Mouse (Mus musculus): Measurements from ENCODE around the gene Slc52a3. TPM values are rescaled to one million over a fixed set of nuclear protein-coding genes. Genes with fewer than 3 reads are reported as not detected.

Slc52a3 gene
- polyA plus RNA-seq, 1 experiment from 2014 or later: 0.80 TPM

DNA sequence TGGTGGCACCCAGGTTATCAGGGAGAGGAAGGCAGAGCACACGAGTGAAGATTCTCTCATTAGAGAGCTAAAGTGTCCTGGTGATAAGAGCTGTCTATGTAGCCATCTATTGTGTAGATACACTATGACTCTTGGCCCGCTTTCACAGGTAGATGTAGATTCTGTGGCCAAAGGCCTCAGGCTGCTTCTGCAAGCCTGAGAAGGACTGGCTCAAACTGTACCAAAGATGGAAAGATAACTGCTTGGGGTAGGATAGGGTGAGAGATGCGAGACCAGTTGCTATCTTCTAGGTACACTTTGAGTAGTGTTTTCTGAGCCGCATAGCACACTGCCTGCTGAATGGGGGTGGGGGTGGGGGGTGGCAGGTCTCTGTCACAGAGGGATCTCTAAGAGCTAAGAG lies 2.6 kb downstream of the Slc52a3 start:
- 50% methylated on average over 4 of the region's 4 CpGs for WGBS (ENCODE audit: insufficient replicate concordance)
- H3K27ac ChIP-seq (ENCODE audit: low read depth, low read length): no peak overlapping the region
- no peaks in the 10 kb centered on the region for H3K36me3 ChIP-seq (ENCODE audit: control insufficient read depth, insufficient read depth, low read length)
- H3K27me3 ChIP-seq (ENCODE audit: control insufficient read depth, insufficient read depth, low read length): peaks cover 68% of the 10 kb centered on the region
- no peak for ATAC-seq (replicated peaks; ENCODE audit: insufficient number of reproducible peaks, low FRiP score, low TSS enrichment)
- no peak overlapping the region for H3K4me3 ChIP-seq (ENCODE audit: low read depth, low read length)
- H3K4me2 ChIP-seq: no peak overlapping the region
- H3K9me3 ChIP-seq (replicated peaks; ENCODE audit: control insufficient read depth, low read length): no peaks in the 10 kb centered on the region
- H3K4me1 ChIP-seq (ENCODE audit: control insufficient read depth, insufficient read depth, low read length): peaks cover 6% of the 10 kb centered on the region; the same call in 1 of the 2 replicates
- H3K9ac ChIP-seq (ENCODE audit: low read depth, low read length): no peak overlapping the region

- peaks cover 63% of the 10 kb centered on the region for H3K27me3 ChIP-seq (ENCODE audit: control insufficient read depth, insufficient read depth, low read length)
- peak overlapping the region; percentile 27 for H3K4me2 ChIP-seq
Observed at GRCm38 (mm10) chr2:151999669-152000290, 3.5 kb downstream of the Slc52a3 start.

DNA sequence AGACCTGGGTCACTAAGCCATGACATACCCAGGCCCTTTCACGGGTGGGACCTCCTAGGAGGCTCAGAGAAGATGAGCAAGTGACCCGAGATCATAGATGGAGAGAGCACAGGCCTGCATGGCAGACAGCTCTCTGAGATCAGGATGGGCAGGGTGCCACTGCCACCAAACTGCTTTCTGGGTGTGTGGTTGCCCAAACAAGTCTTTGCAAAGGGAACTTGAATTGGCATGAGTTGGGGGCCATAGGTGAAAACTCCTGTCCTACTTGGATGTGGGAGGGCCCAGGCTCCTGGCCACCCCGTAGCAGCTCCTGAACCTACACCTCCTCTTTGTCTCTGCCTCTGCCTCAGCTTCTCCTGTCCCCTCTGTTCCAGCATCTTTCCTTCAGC lies 4.0 kb downstream of the Slc52a3 start:
- no peak for ATAC-seq (replicated peaks; ENCODE audit: insufficient number of reproducible peaks, low FRiP score, low TSS enrichment)
- 42% methylated on average over 3 of the region's 3 CpGs for WGBS (ENCODE audit: insufficient replicate concordance)
- H3K4me3 ChIP-seq (ENCODE audit: low read depth, low read length): no peak overlapping the region
- peaks cover 58% of the 10 kb centered on the region for H3K27me3 ChIP-seq (ENCODE audit: control insufficient read depth, insufficient read depth, low read length)
- peaks cover 6% of the 10 kb centered on the region; the same call in 1 of the 2 replicates for H3K4me1 ChIP-seq (ENCODE audit: control insufficient read depth, insufficient read depth, low read length)
- H3K36me3 ChIP-seq (ENCODE audit: control insufficient read depth, insufficient read depth, low read length): no peaks in the 10 kb centered on the region
- H3K4me2 ChIP-seq: no peak overlapping the region
- H3K9ac ChIP-seq (ENCODE audit: low read depth, low read length): no peak overlapping the region
- no peaks in the 10 kb centered on the region for H3K9me3 ChIP-seq (replicated peaks; ENCODE audit: control insufficient read depth, low read length)
- no peak overlapping the region for H3K27ac ChIP-seq (ENCODE audit: low read depth, low read length)

More at GRCm38 (mm10) chr2:151999669-152000290, 3.5 kb downstream of the Slc52a3 start:
- 8% methylated on average over 20 of the region's 20 CpGs for WGBS (ENCODE audit: insufficient replicate concordance)
- H3K4me3 ChIP-seq (ENCODE audit: low read depth, low read length): no peak overlapping the region
- H3K36me3 ChIP-seq (ENCODE audit: control insufficient read depth, insufficient read depth, low read length): no peaks in the 10 kb centered on the region
- no peak overlapping the region for H3K27ac ChIP-seq (ENCODE audit: low read depth, low read length)
- ATAC-seq (replicated peaks; ENCODE audit: insufficient number of reproducible peaks, low FRiP score, low TSS enrichment): no peak
- no peaks in the 10 kb centered on the region for H3K9me3 ChIP-seq (replicated peaks; ENCODE audit: control insufficient read depth, low read length)
- no peak overlapping the region; the same call in 1 of the 2 replicates for H3K9ac ChIP-seq (ENCODE audit: low read depth, low read length)
- peaks cover 6% of the 10 kb centered on the region; the same call in 1 of the 2 replicates for H3K4me1 ChIP-seq (ENCODE audit: control insufficient read depth, insufficient read depth, low read length)

- WGBS (ENCODE audit: insufficient replicate concordance): 51% methylated on average over 6 of the region's 6 CpGs
- no peaks in the 10 kb centered on the region for H3K9me3 ChIP-seq (replicated peaks; ENCODE audit: control insufficient read depth, low read length)
- ATAC-seq (replicated peaks; ENCODE audit: insufficient number of reproducible peaks, low FRiP score, low TSS enrichment): no peak
- H3K27ac ChIP-seq (ENCODE audit: low read depth, low read length): no peak overlapping the region
- no peak overlapping the region for H3K4me3 ChIP-seq (ENCODE audit: low read depth, low read length)
- H3K4me1 ChIP-seq (ENCODE audit: control insufficient read depth, insufficient read depth, low read length): peaks cover 6% of the 10 kb centered on the region; the same call in 1 of the 2 replicates
- no peaks in the 10 kb centered on the region for H3K36me3 ChIP-seq (ENCODE audit: control insufficient read depth, insufficient read depth, low read length)
- H3K4me2 ChIP-seq: no peak overlapping the region
- H3K9ac ChIP-seq (ENCODE audit: low read depth, low read length): no peak overlapping the region
- H3K27me3 ChIP-seq (ENCODE audit: control insufficient read depth, insufficient read depth, low read length): peaks cover 53% of the 10 kb centered on the region
Observed at GRCm38 (mm10) chr2:152000735-152001134, 4.4 kb downstream of the Slc52a3 start.

DNA sequence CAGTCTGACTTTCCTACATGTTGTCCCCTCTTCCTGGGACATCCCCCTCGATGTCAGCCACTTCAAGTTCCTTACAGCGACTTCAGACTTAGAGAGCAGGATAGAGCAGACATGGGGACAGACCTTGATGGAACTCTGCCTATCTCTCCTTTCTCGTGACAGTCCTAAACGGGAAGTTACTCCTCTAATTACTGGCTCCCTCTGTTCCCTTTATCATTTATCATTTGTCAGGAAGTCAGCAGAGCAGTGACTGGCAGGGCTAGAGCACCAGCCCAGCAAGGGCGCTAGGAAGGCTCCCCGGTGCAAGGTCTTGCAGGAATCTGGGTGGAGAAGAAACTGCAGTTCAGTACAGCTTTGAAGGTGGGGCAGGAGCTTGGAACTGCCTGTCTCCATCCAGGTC lies 6.2 kb downstream of the Slc52a3 start:
- H3K9ac ChIP-seq (ENCODE audit: low read depth, low read length): no peak overlapping the region
- no peak for ATAC-seq (replicated peaks; ENCODE audit: insufficient number of reproducible peaks, low FRiP score, low TSS enrichment)
- no peaks in the 10 kb centered on the region for H3K9me3 ChIP-seq (replicated peaks; ENCODE audit: control insufficient read depth, low read length)
- H3K4me1 ChIP-seq (ENCODE audit: control insufficient read depth, insufficient read depth, low read length): peaks cover 6% of the 10 kb centered on the region; the same call in 1 of the 2 replicates
- H3K27ac ChIP-seq (ENCODE audit: low read depth, low read length): no peak overlapping the region
- H3K4me2 ChIP-seq: no peak overlapping the region
- H3K27me3 ChIP-seq (ENCODE audit: control insufficient read depth, insufficient read depth, low read length): peaks cover 41% of the 10 kb centered on the region
- no peak overlapping the region for H3K4me3 ChIP-seq (ENCODE audit: low read depth, low read length)
- no peaks in the 10 kb centered on the region for H3K36me3 ChIP-seq (ENCODE audit: control insufficient read depth, insufficient read depth, low read length)
- WGBS (ENCODE audit: insufficient replicate concordance): 41% methylated on average over 6 of the region's 6 CpGs

- 58% methylated on average over 10 of the region's 10 CpGs for WGBS (ENCODE audit: insufficient replicate concordance)
- ATAC-seq (replicated peaks; ENCODE audit: insufficient number of reproducible peaks, low FRiP score, low TSS enrichment): no peak
- H3K4me3 ChIP-seq (ENCODE audit: low read depth, low read length): no peak overlapping the region
Observed at GRCm38 (mm10) chr2:152007783-152008182, 11.5 kb downstream of the Slc52a3 start.

GRCm38 (mm10) chr2:152009061-152009779 lies 12.9 kb downstream of the Slc52a3 start:
- no peak overlapping the region for H3K9ac ChIP-seq (ENCODE audit: low read depth, low read length)
- H3K9me3 ChIP-seq (replicated peaks; ENCODE audit: control insufficient read depth, low read length): no peaks in the 10 kb centered on the region
- H3K4me3 ChIP-seq (ENCODE audit: low read depth, low read length): no peak overlapping the region
- no peak overlapping the region for H3K27ac ChIP-seq (ENCODE audit: low read depth, low read length)
- no peak for ATAC-seq (replicated peaks; ENCODE audit: insufficient number of reproducible peaks, low FRiP score, low TSS enrichment)
- WGBS (ENCODE audit: insufficient replicate concordance): 77% methylated on average over 15 of the region's 15 CpGs
- no peaks in the 10 kb centered on the region for H3K4me1 ChIP-seq (ENCODE audit: control insufficient read depth, insufficient read depth, low read length)
- H3K27me3 ChIP-seq (ENCODE audit: control insufficient read depth, insufficient read depth, low read length): peaks cover 9% of the 10 kb centered on the region; the same call in 1 of the 2 replicates
- H3K36me3 ChIP-seq (ENCODE audit: control insufficient read depth, insufficient read depth, low read length): no peaks in the 10 kb centered on the region
- no peak overlapping the region for H3K4me2 ChIP-seq

More at GRCm38 (mm10) chr2:152007783-152008182, 11.5 kb downstream of the Slc52a3 start:
- H3K27me3 ChIP-seq (ENCODE audit: control insufficient read depth, insufficient read depth, low read length): peaks cover 9% of the 10 kb centered on the region; the same call in 1 of the 2 replicates
- no peak overlapping the region for H3K4me2 ChIP-seq
- no peak overlapping the region for H3K27ac ChIP-seq (ENCODE audit: low read depth, low read length)
- no peaks in the 10 kb centered on the region for H3K9me3 ChIP-seq (replicated peaks; ENCODE audit: control insufficient read depth, low read length)
- H3K4me1 ChIP-seq (ENCODE audit: control insufficient read depth, insufficient read depth, low read length): no peaks in the 10 kb centered on the region
- no peak overlapping the region for H3K9ac ChIP-seq (ENCODE audit: low read depth, low read length)
- no peaks in the 10 kb centered on the region for H3K36me3 ChIP-seq (ENCODE audit: control insufficient read depth, insufficient read depth, low read length)

GRCm38 (mm10) chr2:152010251-152010650 lies 13.9 kb downstream of the Slc52a3 start:
- Histone ChIP-seq H3K27me3 (ENCODE audit: control insufficient read depth, insufficient read depth, low read length) (peaks cover 7% of the 10 kb centered on the region; the same call in 1 of the 2 replicates), H3K9me3 (replicated peaks; ENCODE audit: control insufficient read depth, low read length) (no peaks in the 10 kb centered on the region), H3K4me1 (ENCODE audit: control insufficient read depth, insufficient read depth, low read length) (no peaks in the 10 kb centered on the region), H3K4me3 (ENCODE audit: low read depth, low read length) (no peak overlapping the region), H3K36me3 (ENCODE audit: control insufficient read depth, insufficient read depth, low read length) (no peaks in the 10 kb centered on the region), H3K9ac (ENCODE audit: low read depth, low read length) (no peak overlapping the region), H3K4me2 (no peak overlapping the region), H3K27ac (ENCODE audit: low read depth, low read length) (no peak overlapping the region)
- ATAC-seq (replicated peaks; ENCODE audit: insufficient number of reproducible peaks, low FRiP score, low TSS enrichment): no peak
- WGBS (ENCODE audit: insufficient replicate concordance): 72% methylated on average over 9 of the region's 9 CpGs

All from heart, embryonic 11.5 days (tissue).